Mouse (Mus musculus) kidney, adult 8-10 months (tissue): ENCODE data around the gene Svep1.
A peak's percentile ranks its signal among the peaks of the same experiment; 100 is the strongest.

Source experiments
- DNase-seq, 2 experiments: peaks; one replicate each; pipeline ENCODE4 v3.0.0; 2022

The Svep1 gene

GRCm38 (mm10) chr4:58077950-58078349 lies 128.7 kb downstream of the Svep1 start:
- DNase-seq = peak; percentile 7 to 19

GRCm38 (mm10) chr4:58077536-58077935 lies 129.1 kb downstream of the Svep1 start:
- DNase-seq = no peak

GRCm38 (mm10) chr4:58072888-58073287 lies 133.8 kb downstream of the Svep1 start:
- DNase-seq = no peak

GRCm38 (mm10) chr4:58068886-58069285 lies 137.8 kb downstream of the Svep1 start:
- DNase-seq = no peak

- DNase-seq = no peak
Observed at GRCm38 (mm10) chr4:58064721-58065120, 141.9 kb downstream of the Svep1 start.

GRCm38 (mm10) chr4:58062933-58063332 lies 143.7 kb downstream of the Svep1 start:
- no peak for DNase-seq

- DNase-seq = no peak
Observed at GRCm38 (mm10) chr4:58055653-58056052, 151.0 kb downstream of the Svep1 start.

- DNase-seq = no peak
Observed at GRCm38 (mm10) chr4:58054441-58054840, 152.2 kb downstream of the Svep1 start.

GRCm38 (mm10) chr4:58050746-58051145 lies 155.9 kb downstream of the Svep1 start:
- DNase-seq = no peak

- DNase-seq = no peak
Observed at GRCm38 (mm10) chr4:58050276-58050675, 156.4 kb downstream of the Svep1 start.

- DNase-seq = peak; percentile 48 to 65
Observed at GRCm38 (mm10) chr4:58044833-58045232, 161.8 kb downstream of the Svep1 start.

GRCm38 (mm10) chr4:58044356-58044755 lies 162.3 kb downstream of the Svep1 start:
- DNase-seq = no peak

GRCm38 (mm10) chr4:58040093-58040492 lies 166.6 kb downstream of the Svep1 start:
- no peak for DNase-seq

- peak; percentile 20 to 42 for DNase-seq
Observed at GRCm38 (mm10) chr4:58037096-58037705, 169.5 kb downstream of the Svep1 start.

GRCm38 (mm10) chr4:58034663-58035062 lies 172.0 kb downstream of the Svep1 start:
- DNase-seq = peak in 1 of 2 experiments; percentile 9

- no peak for DNase-seq
Observed at GRCm38 (mm10) chr4:58032714-58033113, 173.9 kb downstream of the Svep1 start.

- DNase-seq = no peak
Observed at GRCm38 (mm10) chr4:58009024-58009423, 197.6 kb downstream of the Svep1 start, which contains the start of gene Txndc8. Gene Txndc8 (minus strand): TSS chr4:58009124.

GRCm38 (mm10) chr4:58003501-58003900 lies 203.2 kb downstream of the Svep1 start:
- no peak for DNase-seq
